Mouse (Mus musculus): ENCODE results near the gene Slc26a9.
"Not testable (repeated sequence)": the region's sequence is repeated elsewhere in the genome, so short reads cannot be mapped to it uniquely, and the experiment has no call there.

Slc26a9 gene

DNA sequence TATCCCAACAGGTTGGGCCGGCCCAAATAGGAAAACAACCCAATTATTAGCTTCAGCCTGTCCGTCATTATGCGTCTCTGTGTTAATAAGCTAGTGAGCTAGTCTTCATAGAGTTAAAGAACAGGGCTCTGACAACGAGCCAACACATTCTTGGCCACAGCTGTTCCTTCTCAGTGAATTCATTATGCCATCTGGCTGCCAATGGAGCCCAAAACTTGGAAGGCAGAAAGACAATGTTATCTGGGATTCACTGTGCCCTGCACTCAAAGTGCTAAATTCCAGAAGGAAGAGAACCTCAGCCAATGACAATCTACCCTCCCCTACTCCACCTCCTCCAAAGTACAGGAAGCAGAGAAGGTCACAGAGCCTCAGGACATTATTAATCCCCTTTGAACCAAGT lies 26.8 kb downstream of the Slc26a9 start:
- DNase-seq = peak in 1 of 2 experiments; percentile 53

GRCm38 (mm10) chr1:131771440-131771839 lies 27.6 kb downstream of the Slc26a9 start:
- DNase-seq = no peak

GRCm38 (mm10) chr1:131794591-131794990 lies 50.8 kb downstream of the Slc26a9 start:
- DNase-seq = peak; percentile 4 to 38

DNA sequence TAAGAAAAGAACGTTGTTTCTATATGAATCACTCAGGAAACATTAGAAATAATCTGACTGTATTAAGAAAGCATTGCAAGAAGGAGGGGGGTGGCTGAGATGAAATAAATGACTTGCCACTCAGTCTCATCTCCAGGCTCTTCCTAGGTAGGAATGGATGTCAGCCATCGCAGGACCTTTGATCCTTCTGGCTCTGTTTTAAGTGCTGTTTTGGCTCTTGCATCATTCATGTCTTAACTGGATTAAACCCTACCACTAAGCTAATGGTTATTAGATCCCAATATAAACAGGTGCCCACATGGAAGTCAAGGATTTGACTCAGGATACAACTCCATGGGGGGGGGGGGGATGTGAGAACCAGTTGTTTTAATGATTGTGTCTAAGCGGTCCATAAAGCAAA lies 51.3 kb downstream of the Slc26a9 start:
- DNase-seq = no peak

DNA sequence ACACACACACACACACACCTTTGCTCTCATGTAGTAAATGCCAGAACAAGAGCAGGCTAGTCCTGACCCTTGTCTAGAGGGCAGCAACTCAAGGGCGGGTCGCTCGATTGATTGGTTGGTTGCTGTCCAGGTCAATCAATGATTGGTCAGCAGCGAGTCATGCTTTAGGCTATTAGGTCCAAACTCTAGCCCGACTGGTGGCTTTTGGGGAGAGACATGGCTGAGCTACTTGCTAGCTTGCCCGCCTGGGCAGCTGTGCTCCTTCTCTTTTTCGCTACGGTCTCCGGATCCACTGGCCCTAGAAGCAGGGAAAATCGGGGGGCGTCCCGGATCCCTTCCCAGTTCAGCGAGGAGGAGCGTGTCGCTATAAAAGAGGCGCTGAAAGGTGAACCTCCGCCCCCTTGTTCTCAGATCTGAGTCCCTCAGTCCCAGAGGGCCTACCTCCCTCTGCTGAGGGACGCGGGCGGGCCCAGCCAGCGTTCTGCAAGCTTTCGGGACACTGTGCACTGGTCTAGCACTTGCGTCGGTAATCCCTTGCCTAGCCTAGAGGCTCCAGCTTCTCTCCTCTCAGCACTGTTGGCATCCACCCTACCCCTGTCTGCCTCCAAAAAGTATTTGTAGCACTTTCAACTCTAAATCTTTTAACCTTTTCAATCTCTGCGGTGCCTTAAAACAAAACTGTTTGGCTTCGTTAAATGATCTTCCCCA lies 53.5 kb downstream of the Slc26a9 start, which contains the start of gene Pm20d1:
Gene Pm20d1, plus strand, starts transcription at position 180 of the 708 bp plus-strand sequence.
- DNase-seq = peak; percentile 56 to 65

- no peak for DNase-seq
Observed at GRCm38 (mm10) chr1:131800001-131800400, 56.2 kb downstream of the Slc26a9 start.

DNA sequence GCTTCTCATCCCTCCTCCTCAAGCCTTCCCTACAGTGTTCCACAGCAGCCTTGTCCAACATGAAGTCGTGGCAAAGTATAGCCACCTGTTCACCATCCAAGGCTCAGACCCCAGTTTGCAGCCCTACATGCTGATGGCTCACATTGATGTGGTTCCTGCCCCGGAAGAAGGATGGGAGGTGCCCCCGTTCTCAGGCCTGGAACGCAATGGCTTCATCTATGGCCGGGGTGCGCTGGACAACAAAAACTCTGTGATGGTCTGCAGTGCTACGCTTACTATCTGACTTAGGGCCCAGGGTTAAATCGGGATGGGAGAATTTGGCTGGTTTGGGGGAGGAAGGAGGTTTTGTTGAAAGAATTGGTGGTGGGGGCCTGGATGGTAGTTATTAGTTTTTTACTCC lies 57.2 kb downstream of the Slc26a9 start:
- no peak for DNase-seq

DNA sequence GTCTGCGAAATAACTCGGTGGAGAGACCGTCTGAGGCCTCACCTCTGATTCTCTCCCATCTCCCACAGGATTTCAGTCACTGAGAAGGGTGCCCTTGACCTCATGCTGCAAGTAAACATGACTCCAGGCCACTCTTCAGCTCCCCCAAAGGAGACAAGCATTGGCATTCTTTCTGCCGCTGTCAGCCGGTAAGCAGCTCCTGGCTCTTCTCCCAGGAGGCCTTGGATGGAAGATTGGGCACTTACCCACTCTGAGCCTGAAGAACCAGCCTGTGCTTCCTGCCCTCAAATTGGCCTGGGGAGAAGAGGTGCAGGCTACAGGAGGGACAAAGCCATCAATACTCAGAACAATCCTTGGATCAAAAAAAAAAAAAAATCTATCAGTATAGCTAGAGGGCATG lies 58.8 kb downstream of the Slc26a9 start:
- DNase-seq = no peak

DNA sequence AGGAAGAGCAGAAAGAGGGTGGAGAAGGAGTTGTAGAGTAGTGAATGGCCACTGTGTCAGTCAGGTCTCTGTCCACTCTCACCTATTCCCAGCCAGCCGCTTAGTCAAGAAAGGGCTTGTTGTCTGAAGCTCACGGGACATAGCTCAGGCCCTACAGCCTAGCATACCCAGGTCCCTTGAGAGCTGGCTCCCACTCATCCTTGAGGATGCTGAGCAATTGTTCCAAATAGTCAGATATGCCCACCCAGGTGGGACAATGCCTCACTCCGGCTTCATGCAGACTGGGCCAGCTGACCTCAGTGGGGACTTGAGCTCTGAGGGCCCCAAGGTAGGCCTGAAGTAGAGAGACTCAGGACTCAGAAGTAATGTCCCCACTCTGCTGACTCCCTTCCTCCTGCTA lies 60.3 kb downstream of the Slc26a9 start:
- DNase-seq = no peak

DNA sequence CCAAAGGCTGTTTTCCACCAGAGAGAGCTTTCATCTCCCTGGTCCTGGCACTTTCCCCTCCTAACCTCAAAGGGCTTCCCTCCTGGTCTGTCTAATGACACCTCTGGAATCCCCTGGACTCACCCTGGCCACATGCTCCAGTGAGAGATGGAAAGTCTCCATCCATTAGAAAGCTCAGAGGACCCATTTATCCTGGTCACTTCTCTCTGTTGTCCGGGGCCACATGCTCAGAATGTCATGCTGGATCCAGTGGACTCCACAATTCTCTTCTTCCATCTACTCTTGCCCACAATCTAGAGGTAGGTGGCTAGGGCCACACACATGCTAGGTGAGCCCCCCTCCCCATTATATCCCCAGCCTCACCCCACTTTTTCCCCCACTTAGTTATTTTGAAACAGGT lies 65.2 kb downstream of the Slc26a9 start:
- no peak for DNase-seq

GRCm38 (mm10) chr1:131809651-131810050 lies 65.8 kb downstream of the Slc26a9 start:
- DNase-seq = no peak

DNA sequence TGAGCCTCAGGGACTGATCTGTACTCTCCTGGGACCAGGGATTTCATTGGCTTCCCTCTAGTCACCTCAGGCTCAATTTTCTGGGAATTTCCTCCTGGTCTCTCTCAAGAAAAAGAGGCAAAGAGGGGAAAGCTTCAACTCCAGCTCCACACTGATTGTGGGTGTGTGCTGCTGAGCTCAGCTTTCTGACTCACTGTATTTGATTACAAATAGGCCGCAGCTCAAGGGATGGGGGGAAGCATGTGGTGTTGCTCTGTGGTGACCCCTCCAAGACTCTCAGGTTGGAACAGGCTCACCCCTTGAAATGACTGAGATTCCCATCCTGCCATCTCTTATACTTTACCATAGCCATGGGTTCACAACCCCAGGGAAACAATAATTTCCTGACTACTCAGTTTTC lies 67.6 kb downstream of the Slc26a9 start:
- DNase-seq = no peak

GRCm38 (mm10) chr1:131812006-131812405 lies 68.2 kb downstream of the Slc26a9 start:
- peak in 1 of 2 experiments; percentile 31 for DNase-seq

DNA sequence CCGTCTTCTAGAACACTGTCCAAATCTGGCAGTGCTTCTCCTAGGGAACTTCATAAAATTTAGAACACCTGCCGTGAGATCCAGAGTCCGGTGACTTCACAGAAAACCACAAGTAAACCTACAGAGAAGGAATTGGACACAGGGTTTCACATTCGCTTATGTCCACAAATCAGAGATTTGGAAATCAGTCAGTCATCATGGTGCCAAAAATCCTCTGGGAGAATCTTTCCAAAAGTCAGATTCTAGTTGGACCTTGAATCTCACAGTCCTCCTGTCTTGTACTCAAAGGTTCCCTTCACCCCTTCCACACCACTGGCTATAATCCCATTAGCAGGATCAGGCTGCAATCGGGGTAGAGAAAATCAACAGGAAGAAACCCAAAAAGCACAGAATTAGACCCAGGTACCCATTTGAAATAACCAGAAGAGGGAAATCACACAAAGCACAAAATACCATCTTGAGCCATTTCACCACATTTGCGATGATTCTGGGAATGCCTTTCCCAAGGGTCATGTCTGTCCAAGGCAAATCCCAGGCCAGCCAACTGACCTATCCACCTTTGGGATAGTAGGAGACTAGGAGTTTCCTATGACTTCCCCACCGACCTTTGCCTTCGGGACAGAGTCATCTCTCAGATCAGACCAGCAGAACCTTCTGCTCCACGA lies 68.9 kb downstream of the Slc26a9 start:
- DNase-seq = no peak

- DNase-seq = no peak
Observed at GRCm38 (mm10) chr1:131813731-131814130, 69.9 kb downstream of the Slc26a9 start.

DNA sequence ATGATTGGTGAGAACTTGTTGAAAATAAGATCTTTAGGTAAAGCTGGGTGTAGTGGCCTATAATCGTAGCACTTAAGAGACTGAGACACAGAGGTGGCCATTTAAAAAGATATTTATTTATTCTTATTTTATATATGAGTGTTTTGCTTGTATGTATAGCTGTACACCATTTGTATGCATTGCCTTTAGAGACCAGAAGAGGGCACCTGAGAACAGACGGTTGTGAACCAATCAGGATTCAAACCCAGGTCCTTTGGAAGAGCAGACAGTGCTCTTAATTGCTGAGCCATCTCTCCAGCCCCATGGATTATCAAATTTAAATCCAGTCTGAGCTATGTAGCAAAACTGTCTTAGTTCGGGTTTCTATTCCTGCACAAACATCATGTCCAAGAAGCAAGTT lies 70.4 kb downstream of the Slc26a9 start:
- no peak for DNase-seq

DNA sequence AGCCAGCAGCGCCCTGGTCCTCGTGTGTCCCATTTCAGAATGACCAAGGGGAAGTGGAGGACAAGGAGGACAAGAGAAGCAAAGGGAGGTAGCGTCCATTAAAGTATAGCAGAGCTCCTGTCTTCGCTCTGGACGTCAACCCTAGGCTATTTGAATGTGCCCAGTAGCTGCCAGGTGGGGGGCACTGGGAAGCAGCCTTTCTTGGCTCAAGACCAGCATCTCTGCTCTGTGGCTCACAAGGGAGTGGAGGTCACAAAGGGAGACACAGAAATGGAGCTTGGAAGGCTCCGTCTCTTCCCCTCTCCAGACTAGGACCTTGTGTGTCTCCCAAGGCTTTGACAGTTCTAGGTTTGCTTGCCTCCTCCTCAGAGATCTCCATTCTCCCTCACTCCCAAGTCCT lies 73.1 kb downstream of the Slc26a9 start:
- no peak for DNase-seq

DNA sequence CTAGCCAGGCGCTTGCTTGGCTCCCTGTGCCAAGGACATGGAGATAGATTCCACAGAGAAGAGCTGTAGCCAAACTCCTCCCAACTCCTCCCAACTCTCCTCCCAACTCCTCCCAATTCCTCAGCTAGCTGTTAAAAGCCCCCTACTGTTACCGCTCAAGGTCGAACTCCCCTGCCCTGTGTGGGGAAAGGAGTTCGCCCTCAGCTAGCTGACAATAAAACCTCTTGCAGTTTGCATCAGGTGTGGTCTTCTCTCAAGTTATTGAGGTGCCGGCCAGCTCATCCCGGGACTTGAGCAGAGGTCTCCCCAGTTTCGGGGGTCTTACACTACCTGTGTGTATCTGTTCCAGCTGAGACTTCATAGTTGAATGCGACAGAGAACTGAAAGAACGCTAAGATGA lies 76.5 kb downstream of the Slc26a9 start:
- DNase-seq = not testable (repeated sequence)

GRCm38 (mm10) chr1:131820887-131821328 lies 77.1 kb downstream of the Slc26a9 start:
- DNase-seq = no peak

Measured in lung, postnatal 4 days (tissue).